Comparison of ENCODE assay signal across 8 mouse cellular contexts in the genomic region with DNA sequence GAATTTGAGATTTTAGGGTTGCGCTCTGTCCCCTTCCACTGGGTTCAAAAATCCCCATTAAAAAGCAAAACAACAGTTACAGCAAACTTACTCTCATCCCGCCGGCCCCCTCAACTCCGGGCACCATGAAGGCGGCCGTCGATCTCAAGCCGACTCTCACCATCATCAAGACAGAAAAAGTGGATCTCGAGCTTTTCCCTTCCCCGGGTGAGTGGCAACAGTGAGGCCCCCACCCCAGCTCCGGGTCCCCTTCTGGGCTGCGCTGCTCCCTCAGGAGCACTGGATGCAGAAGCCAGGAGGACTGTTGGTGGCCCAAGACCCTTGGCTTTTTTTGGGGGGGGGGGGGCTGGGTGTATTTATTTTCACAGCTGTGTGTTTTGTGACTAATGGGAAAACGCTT.
DNase-seq lines count a peak whose midpoint lies in the region; ATAC-seq and TF ChIP-seq lines count a peak whose summit lies in the region.

No protein-coding gene starts in this region.

- peak overlapping the region; percentile 76 for H3K9ac ChIP-seq in liver, embryonic 12.5 days

- peaks cover 9% of the 10 kb centered on the region for H3K4me1 ChIP-seq in testis, adult 2 months (ENCODE audit: control insufficient read depth, insufficient read depth, low read length)
- H3K4me1 ChIP-seq in liver, embryonic 12.5 days = peaks cover 16% of the 10 kb centered on the region

- TF ChIP-seq POLR2A in testis, adult 2 months (IDR thresholded peaks at IDR 0.05; ENCODE audit: control insufficient read depth, low read depth, low read length) = no peak

- H3K9me3 ChIP-seq in liver, embryonic 12.5 days (replicated peaks) = no peaks in the 10 kb centered on the region

- no peak for DNase-seq in frontal cortex, postnatal 14 days (ENCODE audit: low spot score in 2 of 2)
- no peak for DNase-seq in testis, postnatal 10 days (ENCODE audit: low spot score)
- no peak for DNase-seq in adrenal gland, adult 8-10 months
- DNase-seq in embryo, embryonic 10 days (ENCODE audit: low spot score) = no peak
- no peak for DNase-seq in frontal cortex, postnatal 36 days (ENCODE audit: low spot score in 2 of 2)

- TF ChIP-seq CTCF in testis, adult 2 months (IDR thresholded peaks at IDR 0.05; ENCODE audit: control insufficient read depth, insufficient read depth, insufficient replicate concordance, low read depth, low read length) = no peak

- H3K4me2 ChIP-seq in liver, embryonic 12.5 days = peak overlapping the region; percentile 95

- ATAC-seq in frontal cortex, adult (ENCODE audit: low TSS enrichment) = peak; percentile 20; the same call in 1 of the 2 replicates
- ATAC-seq in liver, embryonic 12.5 days = peak; percentile 21; the same call in 1 of the 2 replicates

- H3K27me3 ChIP-seq in testis, adult 2 months (ENCODE audit: control insufficient read depth, insufficient read depth, low read length) = no peaks in the 10 kb centered on the region
- H3K27me3 ChIP-seq in liver, embryonic 12.5 days (replicated peaks) = peaks cover 35% of the 10 kb centered on the region

- H3K4me3 ChIP-seq in testis, adult 2 months (ENCODE audit: control insufficient read depth, low read depth, low read length) = peak overlapping the region; percentile 88
- H3K4me3 ChIP-seq in liver, embryonic 12.5 days = peak overlapping the region; percentile 71

- H3K36me3 ChIP-seq in testis, adult 2 months (ENCODE audit: control insufficient read depth, insufficient read depth, low read length) = no peaks in the 10 kb centered on the region
- no peaks in the 10 kb centered on the region for H3K36me3 ChIP-seq in liver, embryonic 12.5 days

- H3K27ac ChIP-seq in testis, adult 2 months (ENCODE audit: control insufficient read depth, insufficient read depth, low read depth, low read length) = peak overlapping the region; percentile 47; the same call in 1 of the 2 replicates
- H3K27ac ChIP-seq in liver, embryonic 12.5 days = peak overlapping the region; percentile 62; the same call in 1 of the 2 replicates

- 3% methylated on average over 13 of the region's 13 CpGs for WGBS in liver, embryonic 12.5 days (ENCODE audit: insufficient replicate concordance)
